In the genomic region with DNA sequence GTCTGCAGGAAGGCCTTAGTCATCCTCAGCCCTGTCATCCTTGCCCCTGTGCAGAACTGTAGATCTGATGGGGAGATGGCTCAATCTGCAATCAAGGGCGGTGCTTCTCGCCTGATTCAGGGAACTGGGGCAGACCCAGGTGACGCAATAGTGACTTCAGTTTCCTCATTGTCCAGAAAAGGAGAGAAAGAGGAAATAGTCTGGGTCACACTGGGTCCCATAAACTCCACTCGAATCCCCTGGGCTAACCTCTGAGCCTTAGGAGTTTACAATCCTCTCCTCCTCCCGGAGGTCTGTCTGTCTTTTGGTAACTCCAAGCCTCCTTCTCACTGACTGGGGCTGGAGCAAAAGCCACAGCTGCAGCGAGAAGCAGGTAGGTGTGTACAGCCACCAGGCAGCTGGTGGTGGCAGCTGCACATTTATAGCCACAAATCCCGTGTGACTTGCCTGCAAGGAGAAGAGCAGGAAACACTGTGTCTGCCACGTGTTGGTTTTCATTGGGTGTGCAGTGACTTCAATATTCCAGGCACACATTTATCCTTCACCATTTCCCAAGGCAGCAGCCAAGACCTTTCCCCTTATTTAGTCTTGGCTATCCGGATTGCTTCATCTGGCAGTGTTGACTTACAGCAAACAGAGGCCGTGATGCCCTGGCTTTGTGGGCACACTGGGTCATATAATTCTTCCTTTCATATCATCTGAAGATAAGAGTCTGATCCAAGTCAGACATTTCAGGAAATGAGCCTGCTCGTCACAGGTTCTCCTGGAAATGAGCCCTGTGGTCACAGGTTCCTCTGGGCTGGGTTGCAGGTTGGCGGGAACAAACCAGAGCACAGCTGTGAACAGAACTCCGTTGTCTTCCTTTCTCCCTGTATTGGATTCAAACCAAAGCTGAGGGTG, we compare ENCODE assay signal across 8 mouse cellular contexts.
DNase-seq lines count a peak whose midpoint lies in the region; ATAC-seq lines count a peak whose summit lies in the region.

No protein-coding gene starts in this region.

- peak; percentile 82 for DNase-seq in embryonic facial prominence, embryonic 14.5 days (ENCODE audit: low spot score)
- no peak for DNase-seq in embryonic facial prominence, embryonic 10.5 days (ENCODE audit: low spot score)
- peak; percentile 72 for DNase-seq in CD4-positive helper T cell, adult 2 months (ENCODE audit: low read depth, low spot score)
- DNase-seq in intestine, embryonic 14.5 days (ENCODE audit: low spot score) = peak; percentile 63
- no peak for DNase-seq in cerebellum, postnatal 10 days
- DNase-seq in cerebellum, adult 8-10 months = no peak

- no peak overlapping the region for H3K4me3 ChIP-seq in embryonic facial prominence, embryonic 14.5 days (ENCODE audit: low read depth, low read length)
- no peak overlapping the region for H3K4me3 ChIP-seq in embryonic facial prominence, embryonic 10.5 days
- no peak overlapping the region for H3K4me3 ChIP-seq in intestine, embryonic 14.5 days (ENCODE audit: low read depth, low read length)

- H3K27me3 ChIP-seq in embryonic facial prominence, embryonic 14.5 days (replicated peaks; ENCODE audit: control insufficient read depth, insufficient read depth, low read length) = no peaks in the 10 kb centered on the region
- no peaks in the 10 kb centered on the region for H3K27me3 ChIP-seq in embryonic facial prominence, embryonic 10.5 days (replicated peaks; ENCODE audit: low read depth, poor library complexity, severe bottlenecking)
- no peaks in the 10 kb centered on the region for H3K27me3 ChIP-seq in intestine, embryonic 14.5 days (replicated peaks; ENCODE audit: control insufficient read depth, insufficient read depth, low read length)

- H3K9ac ChIP-seq in embryonic facial prominence, embryonic 14.5 days (ENCODE audit: low read depth, low read length) = no peak overlapping the region
- no peak overlapping the region for H3K9ac ChIP-seq in intestine, embryonic 14.5 days (ENCODE audit: low read length)

- 59% methylated on average over 13 of the region's 13 CpGs for WGBS in embryonic facial prominence, embryonic 14.5 days
- WGBS in embryonic facial prominence, embryonic 10.5 days = 80% methylated on average over 13 of the region's 13 CpGs
- 50% methylated on average over 13 of the region's 13 CpGs for WGBS in intestine, embryonic 14.5 days

- no peak overlapping the region for H3K27ac ChIP-seq in embryonic facial prominence, embryonic 14.5 days (replicated peaks; ENCODE audit: low read depth, low read length)
- no peak overlapping the region for H3K27ac ChIP-seq in embryonic facial prominence, embryonic 10.5 days (replicated peaks)
- peak overlapping the region; percentile 72 for H3K27ac ChIP-seq in intestine, embryonic 14.5 days (ENCODE audit: low read depth)

- peak; percentile 84 for ATAC-seq in embryonic facial prominence, embryonic 14.5 days (ENCODE audit: low read depth)
- ATAC-seq in common myeloid progenitor, adult 5-6 weeks (replicated peaks; ENCODE audit: low read depth, poor library complexity, severe bottlenecking) = peak; percentile 97
- ATAC-seq in intestine, embryonic 14.5 days (replicated peaks; ENCODE audit: low FRiP score, low TSS enrichment, low read depth) = peak; percentile 76
- ATAC-seq in megakaryocyte, adult 5-6 weeks (ENCODE audit: poor library complexity, severe bottlenecking) = peak; percentile 94

- 0 out of 2 replicates have a peak, but pooled peaks cover 5% of the 10 kb centered on the region for H3K4me1 ChIP-seq in embryonic facial prominence, embryonic 14.5 days (ENCODE audit: control insufficient read depth, insufficient read depth, low read length)
- 0 out of 2 replicates have a peak, but pooled peaks cover 6% of the 10 kb centered on the region for H3K4me1 ChIP-seq in embryonic facial prominence, embryonic 10.5 days
- no peaks in the 10 kb centered on the region for H3K4me1 ChIP-seq in intestine, embryonic 14.5 days (replicated peaks; ENCODE audit: control insufficient read depth, insufficient read depth, low read length)

- no peaks in the 10 kb centered on the region for H3K9me3 ChIP-seq in embryonic facial prominence, embryonic 14.5 days (ENCODE audit: control insufficient read depth, low read length)
- H3K9me3 ChIP-seq in embryonic facial prominence, embryonic 10.5 days = no peaks in the 10 kb centered on the region
- H3K9me3 ChIP-seq in intestine, embryonic 14.5 days (ENCODE audit: control insufficient read depth, low read length) = no peaks in the 10 kb centered on the region

- H3K4me2 ChIP-seq in embryonic facial prominence, embryonic 14.5 days (ENCODE audit: low read depth, low read length) = no peak overlapping the region
- 0 out of 2 replicates have a peak overlapping the region, but pooled peaks have one; percentile 7 for H3K4me2 ChIP-seq in intestine, embryonic 14.5 days (ENCODE audit: low read length)

- no peaks in the 10 kb centered on the region for H3K36me3 ChIP-seq in embryonic facial prominence, embryonic 14.5 days (ENCODE audit: control insufficient read depth, insufficient read depth, low read length)
- H3K36me3 ChIP-seq in embryonic facial prominence, embryonic 10.5 days (replicated peaks) = no peaks in the 10 kb centered on the region
- no peaks in the 10 kb centered on the region for H3K36me3 ChIP-seq in intestine, embryonic 14.5 days (ENCODE audit: control insufficient read depth, insufficient read depth, low read length)

Comparison
In these comparisons a context has a peak if more than half of its experiments do, and no peak if none do; other contexts are left out.
1. DNase-seq: peak in embryonic facial prominence, embryonic 14.5 days (single experiment), CD4-positive helper T cell, adult 2 months (single experiment) and intestine, embryonic 14.5 days (single experiment); none in embryonic facial prominence, embryonic 10.5 days (single experiment), cerebellum, postnatal 10 days (0 of 2) and cerebellum, adult 8-10 months (single experiment).
2. Peak in every context shown above with its lines, with median percentiles within 50 percentile points of each other: ATAC-seq.